Mouse (Mus musculus): Measurements from ENCODE around the gene Slc35f1. TPM values are rescaled to one million over a fixed set of nuclear protein-coding genes. Genes with fewer than 3 reads are reported as not detected.

Gene Slc35f1
- polyA plus RNA-seq, 1 experiment from 2014 or later: 0.05 TPM

DNA sequence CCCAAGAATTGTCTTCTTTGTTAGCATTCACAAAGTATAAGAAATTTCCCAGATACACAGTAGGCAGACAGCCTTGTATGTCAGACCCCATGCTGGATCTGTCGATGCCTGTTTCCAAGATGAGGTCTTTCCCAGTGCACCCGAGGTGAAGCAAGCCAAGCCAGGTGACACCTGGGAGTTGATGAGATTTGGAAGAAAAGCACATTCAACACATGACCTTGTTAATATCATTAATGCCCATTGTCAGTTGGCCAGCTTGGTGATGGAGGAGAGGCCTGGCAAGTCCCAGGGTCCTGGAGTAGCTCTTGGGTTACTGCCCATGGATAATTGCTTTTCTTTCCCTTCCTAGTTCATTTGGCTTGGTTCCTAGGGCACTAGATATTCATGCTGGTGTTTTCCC, 214.6 kb downstream of the Slc35f1 start:
- ATAC-seq: no peak
- TF ChIP-seq EP300 (IDR thresholded peaks at IDR 0.05) (no peak), CTCF (IDR thresholded peaks at IDR 0.05) (no peak)
- 82% methylated on average over 2 of the region's 2 CpGs for WGBS
- Histone ChIP-seq H3K9me3 (ENCODE audit: low read length) (no peaks in the 10 kb centered on the region), H3K4me1 (ENCODE audit: insufficient read depth, low read depth, low read length) (no peaks in the 10 kb centered on the region), H3K36me3 (ENCODE audit: insufficient read depth, low read length) (no peaks in the 10 kb centered on the region), H3K27ac (ENCODE audit: low read length) (no peak overlapping the region), H3K9ac (replicated peaks; ENCODE audit: low read depth) (no peak overlapping the region), H3K4me2 (replicated peaks; ENCODE audit: low read depth, low read length) (no peak overlapping the region), H3K4me3 (ENCODE audit: low read depth, low read length) (no peak overlapping the region), H3K27me3 (replicated peaks; ENCODE audit: insufficient read depth, low read length) (no peaks in the 10 kb centered on the region)
- DNase-seq (ENCODE audit: low spot score): no peak

DNA sequence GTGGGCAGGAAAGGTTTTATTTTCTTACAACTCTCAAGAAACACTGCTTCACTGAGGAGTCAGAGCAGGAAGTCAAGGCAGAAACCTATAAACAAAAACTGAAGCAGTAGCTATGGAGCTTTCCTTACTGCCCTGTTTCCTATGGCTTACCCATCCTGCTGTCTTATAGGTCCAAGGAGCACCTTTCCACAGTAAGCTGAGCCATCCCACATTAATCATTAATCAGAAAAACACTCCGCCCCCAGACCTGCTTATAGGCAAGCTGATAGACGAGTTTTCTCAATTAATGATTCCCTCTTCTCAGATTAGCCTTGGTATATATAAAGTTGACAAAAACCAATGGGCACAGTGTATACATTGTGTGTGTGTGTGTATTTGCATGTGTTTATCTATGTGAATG, 221.4 kb downstream of the Slc35f1 start:
- Histone ChIP-seq H3K4me1 (ENCODE audit: insufficient read depth, low read depth, low read length) (no peaks in the 10 kb centered on the region), H3K4me3 (ENCODE audit: low read depth, low read length) (no peak overlapping the region), H3K9me3 (ENCODE audit: low read length) (no peaks in the 10 kb centered on the region), H3K36me3 (ENCODE audit: insufficient read depth, low read length) (no peaks in the 10 kb centered on the region), H3K27me3 (replicated peaks; ENCODE audit: insufficient read depth, low read length) (no peaks in the 10 kb centered on the region), H3K9ac (replicated peaks; ENCODE audit: low read depth) (no peak overlapping the region), H3K27ac (ENCODE audit: low read length) (no peak overlapping the region), H3K4me2 (replicated peaks; ENCODE audit: low read depth, low read length) (no peak overlapping the region)
- 65% methylated on average over 2 of the region's 2 CpGs for WGBS
- ATAC-seq (no peak), DNase-seq (ENCODE audit: low spot score) (no peak)
- TF ChIP-seq EP300 (IDR thresholded peaks at IDR 0.05) (no peak), CTCF (IDR thresholded peaks at IDR 0.05) (no peak)

DNA sequence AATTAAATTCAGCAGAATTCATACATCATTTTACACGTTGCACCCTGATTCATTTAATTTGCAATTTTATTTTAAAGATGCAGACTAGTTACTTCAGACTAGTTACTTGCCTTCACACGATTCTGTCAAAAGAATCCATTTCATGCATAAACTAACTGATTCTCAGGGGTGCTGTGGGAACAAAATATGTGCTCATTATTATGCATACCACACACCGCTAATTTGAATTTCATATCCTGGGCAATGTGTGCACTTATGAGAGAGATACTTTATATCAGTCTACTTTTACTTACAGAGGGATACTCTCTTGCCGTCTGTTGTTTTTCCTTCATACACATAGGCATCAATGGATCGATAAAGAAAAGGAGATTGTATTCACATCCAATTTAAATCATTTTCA, 228.4 kb downstream of the Slc35f1 start:
- no peaks in the 10 kb centered on the region for H3K4me1 ChIP-seq (ENCODE audit: insufficient read depth, low read depth, low read length)
- no peak overlapping the region for H3K27ac ChIP-seq (ENCODE audit: low read length)
- no peak overlapping the region for H3K4me2 ChIP-seq (replicated peaks; ENCODE audit: low read depth, low read length)
- WGBS: 81% methylated on average over 5 of the region's 5 CpGs
- ATAC-seq (no peak), DNase-seq (ENCODE audit: low spot score) (no peak)
- TF ChIP-seq CTCF (IDR thresholded peaks at IDR 0.05) (no peak), EP300 (IDR thresholded peaks at IDR 0.05) (no peak)
- no peaks in the 10 kb centered on the region for H3K9me3 ChIP-seq (ENCODE audit: low read length)
- H3K36me3 ChIP-seq (ENCODE audit: insufficient read depth, low read length): no peaks in the 10 kb centered on the region
- H3K9ac ChIP-seq (replicated peaks; ENCODE audit: low read depth): no peak overlapping the region
- no peaks in the 10 kb centered on the region for H3K27me3 ChIP-seq (replicated peaks; ENCODE audit: insufficient read depth, low read length)
- H3K4me3 ChIP-seq (ENCODE audit: low read depth, low read length): no peak overlapping the region

DNA sequence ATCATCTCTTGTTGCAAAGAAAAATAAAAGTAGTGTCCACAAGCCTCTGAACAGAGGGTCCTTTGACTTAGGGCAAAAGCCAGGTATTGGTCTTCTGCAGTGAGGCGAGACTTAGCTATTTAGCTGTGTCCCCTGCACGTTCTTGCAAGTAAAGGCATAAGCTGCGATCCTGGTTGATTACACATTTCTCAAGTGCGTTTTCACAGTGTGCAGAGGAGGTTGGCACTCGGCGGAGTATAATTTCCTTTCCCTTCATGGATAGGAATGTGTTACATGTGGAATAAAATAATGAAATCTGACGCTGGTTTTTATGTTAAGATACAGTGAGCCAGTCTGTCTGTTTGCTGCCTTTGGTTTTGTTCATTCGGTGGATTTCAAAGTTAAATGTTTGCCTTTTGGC, 232.8 kb downstream of the Slc35f1 start:
- TF ChIP-seq CTCF (IDR thresholded peaks at IDR 0.05): no peak
- no peak for TF ChIP-seq EP300 (IDR thresholded peaks at IDR 0.05)
- Histone ChIP-seq H3K27me3 (replicated peaks; ENCODE audit: insufficient read depth, low read length) (no peaks in the 10 kb centered on the region), H3K4me2 (replicated peaks; ENCODE audit: low read depth, low read length) (no peak overlapping the region), H3K4me1 (ENCODE audit: insufficient read depth, low read depth, low read length) (no peaks in the 10 kb centered on the region), H3K9ac (replicated peaks; ENCODE audit: low read depth) (no peak overlapping the region), H3K36me3 (ENCODE audit: insufficient read depth, low read length) (no peaks in the 10 kb centered on the region), H3K27ac (ENCODE audit: low read length) (no peak overlapping the region), H3K4me3 (ENCODE audit: low read depth, low read length) (no peak overlapping the region), H3K9me3 (ENCODE audit: low read length) (no peaks in the 10 kb centered on the region)
- 32% methylated on average over 8 of the region's 8 CpGs for WGBS
- DNase-seq (ENCODE audit: low spot score) (no peak), ATAC-seq (no peak)

DNA sequence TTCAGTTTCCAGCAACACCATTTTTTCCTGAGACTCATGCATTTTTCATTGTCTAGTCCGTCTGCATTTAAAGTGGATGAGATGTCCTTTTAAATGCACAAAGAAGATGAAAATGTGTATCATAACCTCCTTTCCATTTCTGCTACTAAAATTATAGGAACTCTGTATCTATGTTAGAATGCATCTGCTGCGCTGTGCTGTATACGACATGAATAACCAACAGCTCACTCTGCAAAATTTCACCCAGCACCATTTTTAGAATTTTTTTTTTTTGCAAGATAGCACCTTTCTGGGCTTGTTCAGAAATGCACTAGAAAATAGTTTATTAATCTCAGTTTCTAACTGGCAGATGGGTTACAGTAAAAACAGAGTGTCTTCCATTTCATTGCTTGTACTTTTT, 236.0 kb downstream of the Slc35f1 start:
- TF ChIP-seq CTCF (IDR thresholded peaks at IDR 0.05): no peak
- TF ChIP-seq EP300 (IDR thresholded peaks at IDR 0.05): no peak
- no peak overlapping the region for H3K9ac ChIP-seq (replicated peaks; ENCODE audit: low read depth)

DNA sequence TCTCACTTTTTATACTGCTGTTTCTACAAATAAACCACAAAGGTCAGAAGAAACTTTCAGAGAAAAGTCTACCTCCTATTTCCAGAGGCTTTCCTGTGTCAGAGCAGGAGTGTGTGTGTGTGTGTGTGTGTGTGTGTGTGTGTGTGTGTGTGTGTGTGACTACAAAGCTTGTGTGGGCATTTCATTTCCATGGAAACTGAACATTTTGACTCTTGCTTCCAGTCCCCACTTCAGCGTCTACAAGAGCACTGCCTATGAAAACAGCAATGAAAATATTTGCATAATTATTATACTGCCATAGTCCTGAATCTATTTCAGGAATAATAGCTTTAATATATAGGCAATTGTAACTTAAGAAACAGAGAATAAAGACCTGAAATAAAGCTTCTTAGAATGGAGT, 241.8 kb downstream of the Slc35f1 start:
- Histone ChIP-seq H3K36me3 (ENCODE audit: insufficient read depth, low read length) (no peaks in the 10 kb centered on the region), H3K4me1 (ENCODE audit: insufficient read depth, low read depth, low read length) (no peaks in the 10 kb centered on the region), H3K27ac (ENCODE audit: low read length) (no peak overlapping the region), H3K9me3 (ENCODE audit: low read length) (no peaks in the 10 kb centered on the region), H3K4me3 (ENCODE audit: low read depth, low read length) (no peak overlapping the region), H3K9ac (replicated peaks; ENCODE audit: low read depth) (no peak overlapping the region), H3K27me3 (replicated peaks; ENCODE audit: insufficient read depth, low read length) (no peaks in the 10 kb centered on the region), H3K4me2 (replicated peaks; ENCODE audit: low read depth, low read length) (no peak overlapping the region)
- TF ChIP-seq CTCF (IDR thresholded peaks at IDR 0.05) (no peak), EP300 (IDR thresholded peaks at IDR 0.05) (no peak)
- 58% methylated on average over 1 of the region's 1 CpGs for WGBS
- ATAC-seq (no peak), DNase-seq (ENCODE audit: low spot score) (no peak)

More for the DNA sequence above, 236.0 kb downstream of the Slc35f1 start:
- DNase-seq (ENCODE audit: low spot score): no peak
- Histone ChIP-seq H3K4me3 (ENCODE audit: low read depth, low read length) (no peak overlapping the region), H3K36me3 (ENCODE audit: insufficient read depth, low read length) (no peaks in the 10 kb centered on the region), H3K27me3 (replicated peaks; ENCODE audit: insufficient read depth, low read length) (no peaks in the 10 kb centered on the region), H3K27ac (ENCODE audit: low read length) (no peak overlapping the region), H3K4me1 (ENCODE audit: insufficient read depth, low read depth, low read length) (no peaks in the 10 kb centered on the region), H3K9me3 (ENCODE audit: low read length) (no peaks in the 10 kb centered on the region), H3K4me2 (replicated peaks; ENCODE audit: low read depth, low read length) (no peak overlapping the region)
- WGBS: 82% methylated on average over 3 of the region's 3 CpGs
- ATAC-seq: no peak

DNA sequence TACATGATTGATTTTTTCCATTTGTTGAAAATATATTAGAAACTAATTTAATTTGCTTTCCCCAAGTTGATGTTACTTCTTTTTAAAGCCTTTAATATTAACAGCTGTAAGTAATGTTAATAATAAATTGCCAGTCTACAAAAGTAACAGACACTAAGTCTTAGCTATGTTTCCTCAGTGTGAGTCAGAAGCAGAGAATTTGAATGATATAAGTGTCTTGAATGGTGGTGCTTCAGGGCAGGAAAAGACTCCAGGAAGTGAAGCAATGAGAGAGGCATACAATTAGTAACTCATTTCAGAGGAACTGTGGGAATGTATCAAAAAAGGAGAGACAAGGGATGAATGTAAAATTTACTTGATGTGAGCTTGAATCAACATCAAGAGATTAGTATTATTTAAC, 244.3 kb downstream of the Slc35f1 start:
- no peak for TF ChIP-seq EP300 (IDR thresholded peaks at IDR 0.05)
- no peak for TF ChIP-seq CTCF (IDR thresholded peaks at IDR 0.05)
- Histone ChIP-seq H3K27ac (ENCODE audit: low read length) (no peak overlapping the region), H3K36me3 (ENCODE audit: insufficient read depth, low read length) (no peaks in the 10 kb centered on the region), H3K4me2 (replicated peaks; ENCODE audit: low read depth, low read length) (no peak overlapping the region), H3K9ac (replicated peaks; ENCODE audit: low read depth) (no peak overlapping the region), H3K27me3 (replicated peaks; ENCODE audit: insufficient read depth, low read length) (no peaks in the 10 kb centered on the region), H3K4me1 (ENCODE audit: insufficient read depth, low read depth, low read length) (no peaks in the 10 kb centered on the region), H3K4me3 (ENCODE audit: low read depth, low read length) (no peak overlapping the region), H3K9me3 (ENCODE audit: low read length) (no peaks in the 10 kb centered on the region)
- ATAC-seq (no peak), DNase-seq (ENCODE audit: low spot score) (no peak)
